Mouse (Mus musculus) bone marrow macrophage, adult 2 months (primary cell): ENCODE measurements around the gene Dok1. TPM values are rescaled to one million over a fixed set of nuclear protein-coding genes. Genes with fewer than 3 reads are reported as not detected.

Experiments used
- H3K27ac ChIP-seq: 2 replicates; pipeline ENCODE4 v1.5.1; 2012; ENCODE audit warnings: low read depth, low read length; ENCODE audit not compliant: insufficient read depth
- H3K4me1 ChIP-seq: 2 replicates; pipeline ENCODE4 v1.6.1; 2012; ENCODE audit warnings: low read length; ENCODE audit not compliant: control insufficient read depth, insufficient read depth
- H3K4me3 ChIP-seq: 2 replicates; pipeline ENCODE4 v1.5.1; 2012; ENCODE audit warnings: mild to moderate bottlenecking, low read length, moderate library complexity; ENCODE audit not compliant: insufficient read depth
- CTCF ChIP-seq: IDR thresholded peaks from 2 replicates; pipeline ENCODE4 v1.5.1; 2012; ENCODE audit warnings: low read depth, mild to moderate bottlenecking, low read length, moderate library complexity
- POLR2A ChIP-seq: IDR thresholded peaks from 2 replicates; pipeline ENCODE4 v1.6.1; 2012; ENCODE audit warnings: mild to moderate bottlenecking, low read depth, low read length, borderline replicate concordance
- polyA plus RNA-seq: library from polyadenylated mRNA; stranded (reverse); fragments of >200 nt; gene quantifications from 2 replicates; pipeline ENCODE4 v1.2.4, GENCODE M21; 2012; ENCODE audit not compliant: missing spikeins, insufficient read depth, insufficient read length

The Dok1 gene
- polyA plus RNA-seq, 1 experiment: 69.9 TPM

GRCm38 (mm10) chr6:83068706-83069487, 35.6 kb upstream of the Dok1 start:
- TF ChIP-seq POLR2A (no peak), CTCF (no peak)
- H3K4me3 ChIP-seq: peak overlapping the region; percentile 27
- H3K27ac ChIP-seq: no peak overlapping the region
- H3K4me1 ChIP-seq: peaks cover 3% of the 10 kb centered on the region; the same call in 1 of the 2 replicates

GRCm38 (mm10) chr6:83068221-83068620, 35.0 kb upstream of the Dok1 start:
- H3K4me1 ChIP-seq: peaks cover 3% of the 10 kb centered on the region; the same call in 1 of the 2 replicates
- TF ChIP-seq CTCF (no peak), POLR2A (no peak)
- no peak overlapping the region for H3K27ac ChIP-seq
- no peak overlapping the region for H3K4me3 ChIP-seq

GRCm38 (mm10) chr6:83066441-83066840, 33.2 kb upstream of the Dok1 start:
- no peak overlapping the region for H3K4me3 ChIP-seq
- TF ChIP-seq CTCF (no peak), POLR2A (0 out of 2 replicates have a peak, but pooled peaks have one; percentile 37)
- peaks cover 3% of the 10 kb centered on the region; the same call in 1 of the 2 replicates for H3K4me1 ChIP-seq
- no peak overlapping the region for H3K27ac ChIP-seq

- H3K4me1 ChIP-seq: peaks cover 3% of the 10 kb centered on the region; the same call in 1 of the 2 replicates
- no peak overlapping the region for H3K27ac ChIP-seq
- TF ChIP-seq POLR2A (no peak), CTCF (no peak)
- H3K4me3 ChIP-seq: no peak overlapping the region
Measured at GRCm38 (mm10) chr6:83065995-83066394, 32.7 kb upstream of the Dok1 start.

GRCm38 (mm10) chr6:83058725-83059124, 25.5 kb upstream of the Dok1 start:
- no peaks in the 10 kb centered on the region for H3K4me1 ChIP-seq
- H3K27ac ChIP-seq: no peak overlapping the region
- TF ChIP-seq CTCF: no peak
- no peak for TF ChIP-seq POLR2A
- no peak overlapping the region for H3K4me3 ChIP-seq

- H3K27ac ChIP-seq: no peak within 1 kb of the TSS
- no peak within 1 kb of the TSS for H3K4me3 ChIP-seq
- TF ChIP-seq POLR2A (no peak), CTCF (no peak)
- H3K4me1 ChIP-seq: no peaks in the 10 kb centered on the region
Measured at GRCm38 (mm10) chr6:83057790-83058189, 24.5 kb upstream of the Dok1 start, which contains the start of gene Dqx1. Dqx1 (plus strand) TSS chr6:83057844.

GRCm38 (mm10) chr6:83054871-83055431, 21.7 kb upstream of the Dok1 start, which contains the start of gene Htra2:
Htra2 (minus strand) TSS chr6:83055273.
- peak; percentile 40 for TF ChIP-seq CTCF
- TF ChIP-seq POLR2A: no peak
- Histone ChIP-seq H3K27ac (peak within 1 kb of the TSS; percentile 69), H3K4me1 (0 out of 2 replicates have a peak, but pooled peaks cover 5% of the 10 kb centered on the region), H3K4me3 (peak within 1 kb of the TSS; percentile 86)

- Histone ChIP-seq H3K4me3 (peak within 1 kb of the TSS; percentile 86), H3K27ac (peak within 1 kb of the TSS; percentile 69), H3K4me1 (0 out of 2 replicates have a peak, but pooled peaks cover 5% of the 10 kb centered on the region)
- TF ChIP-seq CTCF (no peak), POLR2A (no peak)
Measured at GRCm38 (mm10) chr6:83054074-83054851, 21.0 kb upstream of the Dok1 start, which contains the start of gene Aup1. Aup1 (plus strand) TSS chr6:83054521.
